Mouse (Mus musculus): ENCODE measurements at regions not wholly inside any gene's neighbourhood (a gene's known extent, or its start where the extent isn't known, plus 50 kb on each side); places are given as distances from the start of the nearest gene placed in this dataset.
"Not testable (repeated sequence)": the region's sequence is repeated elsewhere in the genome, so short reads cannot be mapped to it uniquely, and the experiment has no call there.

DNA sequence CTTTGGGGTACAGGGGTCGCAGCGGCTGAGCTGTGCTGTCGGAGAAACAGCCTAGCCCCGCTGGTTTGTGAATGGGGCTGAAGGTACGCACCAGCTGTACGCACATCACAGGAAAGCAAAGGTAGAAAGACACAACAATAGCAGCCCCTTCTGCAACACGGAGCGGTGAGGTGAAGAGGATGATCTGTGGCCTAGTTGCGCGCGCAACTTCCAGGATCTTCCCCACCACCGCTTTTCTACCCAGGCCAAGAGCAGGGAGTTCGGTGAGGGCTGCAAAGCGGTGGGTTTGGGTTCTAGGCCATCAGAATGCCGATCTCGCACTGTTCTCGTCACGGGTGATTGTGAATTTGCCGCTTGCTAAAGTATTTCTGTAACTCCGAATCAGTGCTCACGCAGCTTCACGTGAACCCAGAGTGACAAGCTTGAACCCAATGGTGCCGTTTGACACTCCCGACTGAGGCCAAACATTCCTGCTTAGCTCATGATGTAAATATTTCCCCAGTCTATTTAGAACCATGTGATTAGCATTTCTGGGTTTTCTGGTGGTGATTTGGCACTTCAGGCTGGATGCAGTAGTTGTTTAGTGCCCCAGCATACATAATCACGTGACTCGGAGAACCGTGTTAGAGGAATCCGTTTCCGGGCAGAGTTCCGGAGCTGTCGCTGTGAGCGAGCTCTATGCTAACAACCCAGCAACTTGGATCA is 54.7 kb downstream of the Cryaa start:
- no peak for DNase-seq (ENCODE audit: low spot score)

DNA sequence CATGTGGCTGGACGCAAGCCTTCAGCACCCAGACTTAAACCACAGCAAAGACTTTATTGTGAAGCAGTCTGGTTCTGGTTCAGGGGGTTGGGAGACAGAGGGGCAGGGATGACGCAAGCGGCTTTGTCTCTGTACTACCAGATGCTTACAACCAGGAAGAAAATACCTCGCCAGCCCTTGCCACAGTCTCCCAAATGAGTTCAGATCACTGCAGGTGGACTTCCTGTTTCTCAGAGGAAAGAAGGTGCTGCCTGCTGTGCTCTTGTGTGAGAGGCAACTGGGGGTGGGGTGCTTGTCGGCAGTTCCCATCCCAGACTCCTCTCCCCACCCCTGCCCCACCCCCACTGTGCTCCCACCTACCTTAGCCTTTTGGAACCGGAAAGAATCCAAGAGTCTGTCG is 56.9 kb downstream of the Cryaa start:
- no peak for DNase-seq (ENCODE audit: low spot score)

- no peak for DNase-seq (ENCODE audit: low spot score)
Observed at GRCm38 (mm10) chr17:31736716-31737115, 59.1 kb downstream of the Cryaa start.

DNA sequence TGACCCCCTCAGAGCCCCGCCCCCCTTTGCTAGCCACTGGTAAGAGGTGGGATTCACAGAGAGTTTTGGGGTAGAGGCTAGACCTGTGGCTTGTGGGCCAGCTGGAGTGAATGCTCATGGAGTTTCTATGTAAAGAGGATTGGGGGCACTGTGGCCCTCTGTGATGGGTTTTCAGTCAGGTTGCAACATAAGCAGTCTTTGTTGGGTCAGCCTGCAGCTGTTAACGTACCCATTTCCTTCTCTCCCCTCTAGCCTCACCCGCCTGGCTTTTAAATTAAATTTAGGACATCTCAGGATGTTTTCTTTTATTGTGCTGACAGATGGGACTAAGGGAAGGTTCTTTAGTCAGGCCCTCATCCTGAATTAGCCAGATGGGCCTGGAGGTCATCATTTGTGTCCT is 60.6 kb downstream of the Cryaa start:
- DNase-seq (ENCODE audit: low spot score): no peak

GRCm38 (mm10) chr17:31739586-31739985 is 62.0 kb downstream of the Cryaa start:
- DNase-seq (ENCODE audit: low spot score): no peak

DNA sequence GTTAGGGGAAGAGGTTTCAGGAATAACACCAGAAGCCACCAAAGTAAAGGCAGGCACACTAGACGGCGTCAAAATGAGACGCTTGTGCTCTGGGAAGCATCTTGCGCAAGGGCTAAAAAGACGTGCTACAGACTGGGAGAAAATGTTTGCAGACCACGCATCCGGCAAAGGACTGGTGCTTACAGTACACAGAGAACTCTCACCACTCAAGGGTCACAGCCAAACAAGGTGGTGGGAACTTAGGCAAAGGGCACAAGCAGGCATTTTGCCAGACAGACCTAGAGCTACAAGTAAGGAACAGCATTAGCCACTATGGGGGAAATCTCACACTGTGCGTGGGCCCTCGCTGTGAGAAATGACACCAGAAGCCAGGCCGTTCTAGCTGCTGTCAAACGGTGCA is 62.5 kb downstream of the Cryaa start:
- peak; percentile 46 for DNase-seq (ENCODE audit: low spot score)

GRCm38 (mm10) chr17:31743656-31744055 is 66.0 kb downstream of the Cryaa start:
- no peak for DNase-seq (ENCODE audit: low spot score)

GRCm38 (mm10) chr17:31746198-31747111 is 68.8 kb downstream of the Cryaa start:
- DNase-seq (ENCODE audit: low spot score): peak; percentile 53

- peak; percentile 91 for DNase-seq (ENCODE audit: low spot score)
Observed at GRCm38 (mm10) chr17:31747563-31747962, 70.0 kb downstream of the Cryaa start.

- DNase-seq (ENCODE audit: low spot score): peak; percentile 64
Observed at GRCm38 (mm10) chr17:31748158-31748557, 70.6 kb downstream of the Cryaa start.

DNA sequence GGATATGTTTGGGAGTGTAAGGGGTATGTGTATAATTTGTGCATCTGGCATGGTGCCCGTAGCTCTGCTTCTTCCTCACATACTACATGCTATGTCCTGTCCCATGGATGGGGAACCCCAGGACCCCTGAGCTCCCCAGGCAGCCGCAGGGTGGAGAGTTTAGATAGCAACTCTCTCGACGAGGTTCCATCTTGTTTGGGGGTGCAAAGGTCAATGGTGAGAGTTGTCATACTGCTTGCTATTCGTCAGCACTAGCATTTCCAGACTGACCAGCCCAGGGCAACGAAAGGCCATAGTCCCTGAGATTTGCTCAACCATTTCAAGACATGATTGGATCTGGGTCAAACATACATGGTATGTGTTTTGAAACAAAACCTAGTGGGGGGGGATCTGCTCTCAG is 71.4 kb downstream of the Cryaa start:
- DNase-seq (ENCODE audit: low spot score): peak; percentile 60

DNA sequence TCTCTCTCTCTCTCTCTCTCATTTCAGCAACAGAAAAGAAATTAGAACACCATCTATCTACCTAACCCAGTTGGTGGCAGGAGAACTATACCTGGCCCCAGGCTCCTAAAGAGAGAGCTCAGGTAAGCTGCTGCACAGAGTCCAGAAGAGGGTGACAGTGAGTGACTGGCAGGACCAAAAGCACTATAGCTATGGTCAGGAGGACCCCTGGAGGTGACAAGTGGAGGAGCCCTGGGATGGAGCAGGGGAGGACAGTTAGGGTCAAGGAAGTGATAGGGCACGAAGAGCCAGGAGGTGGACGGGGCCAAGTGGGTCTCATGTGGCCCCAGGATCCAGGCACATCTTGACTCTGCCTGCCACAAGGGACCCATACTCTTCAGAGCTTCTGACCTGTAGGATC is 73.7 kb downstream of the Cryaa start:
- DNase-seq (ENCODE audit: low spot score): peak; percentile 25

GRCm38 (mm10) chr17:31753113-31753858 is 75.7 kb downstream of the Cryaa start:
- DNase-seq (ENCODE audit: low spot score): no peak

- no peak for DNase-seq (ENCODE audit: low spot score)
Observed at GRCm38 (mm10) chr17:31753859-31754229, 76.2 kb downstream of the Cryaa start.

DNA sequence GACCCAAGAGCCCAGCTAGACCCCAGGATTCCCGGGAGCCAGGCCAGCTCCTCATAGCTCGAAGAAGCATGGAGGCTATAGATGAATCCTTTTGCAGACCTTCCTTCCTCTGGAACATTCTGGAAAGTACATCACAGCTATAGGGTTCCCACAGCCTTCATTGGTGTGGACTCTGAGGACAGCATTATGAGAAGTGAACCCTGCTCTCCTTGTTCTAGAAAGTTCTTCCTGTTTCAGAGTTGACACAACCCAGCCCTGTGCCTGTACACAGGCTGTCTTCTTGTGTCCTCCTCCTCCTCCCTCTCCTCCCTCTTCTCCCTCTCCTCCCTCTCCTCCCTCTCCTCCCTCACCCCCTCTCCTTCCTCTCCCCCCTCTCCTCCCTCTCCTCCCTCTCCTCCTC is 82.9 kb downstream of the Cryaa start:
- no peak for DNase-seq (ENCODE audit: low spot score)

GRCm38 (mm10) chr17:31763078-31763477 is 85.5 kb downstream of the Cryaa start:
- no peak for DNase-seq (ENCODE audit: low spot score)

GRCm38 (mm10) chr17:31766779-31767697 is 88.6 kb downstream of the Sik1 start:
- peak; percentile 18 for DNase-seq (ENCODE audit: low spot score)

DNA sequence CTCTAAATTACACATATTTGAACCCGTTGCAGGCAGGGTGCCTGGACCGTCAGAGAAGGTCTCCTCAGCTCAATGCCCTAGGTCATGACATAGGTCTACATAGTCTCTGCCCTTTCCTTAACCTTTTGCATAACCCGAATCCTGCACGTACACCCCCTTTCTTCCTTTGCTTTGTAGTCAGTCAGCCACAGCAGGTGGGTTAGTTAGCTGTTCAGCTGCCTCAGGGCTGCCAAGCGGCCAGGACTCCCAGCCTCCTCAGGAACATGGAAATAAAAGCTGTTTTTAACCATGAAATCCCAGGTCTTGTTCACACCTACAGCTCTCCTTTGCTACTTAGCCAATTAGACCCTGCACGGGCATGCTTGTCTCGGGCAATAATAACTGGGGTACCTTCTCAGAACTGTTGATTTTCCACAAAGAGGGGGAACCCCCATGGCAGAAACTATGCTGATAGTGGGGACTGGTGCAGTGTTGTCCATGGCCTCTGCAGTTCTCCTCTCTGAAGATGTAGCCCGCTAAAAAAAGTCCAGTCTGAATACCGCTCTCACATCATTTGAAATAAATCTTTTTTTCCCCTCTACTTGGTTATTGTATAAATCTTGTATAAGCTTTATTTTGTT is 83.3 kb downstream of the Sik1 start:
- DNase-seq (ENCODE audit: low spot score): no peak

DNA sequence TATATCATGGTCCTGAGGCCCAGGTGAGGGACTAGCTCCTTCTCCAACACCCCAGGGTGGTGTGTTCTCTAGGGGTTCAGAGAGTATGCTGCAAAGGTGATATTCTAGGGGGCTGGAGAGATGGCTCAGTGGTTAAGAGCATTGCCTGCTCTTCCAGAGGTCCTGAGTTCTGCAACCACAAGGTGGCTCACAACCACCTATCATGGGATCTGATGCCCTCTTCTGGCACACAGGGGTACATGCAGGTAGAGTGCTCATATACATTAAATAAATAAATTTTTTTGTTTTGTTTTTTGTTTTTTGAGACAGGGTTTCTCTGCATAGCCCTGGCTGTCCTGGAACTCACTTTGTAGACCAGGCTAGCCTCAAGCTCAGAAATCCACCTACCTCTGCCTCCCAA is 81.7 kb downstream of the Sik1 start:
- DNase-seq (ENCODE audit: low spot score): not testable (repeated sequence)

DNA sequence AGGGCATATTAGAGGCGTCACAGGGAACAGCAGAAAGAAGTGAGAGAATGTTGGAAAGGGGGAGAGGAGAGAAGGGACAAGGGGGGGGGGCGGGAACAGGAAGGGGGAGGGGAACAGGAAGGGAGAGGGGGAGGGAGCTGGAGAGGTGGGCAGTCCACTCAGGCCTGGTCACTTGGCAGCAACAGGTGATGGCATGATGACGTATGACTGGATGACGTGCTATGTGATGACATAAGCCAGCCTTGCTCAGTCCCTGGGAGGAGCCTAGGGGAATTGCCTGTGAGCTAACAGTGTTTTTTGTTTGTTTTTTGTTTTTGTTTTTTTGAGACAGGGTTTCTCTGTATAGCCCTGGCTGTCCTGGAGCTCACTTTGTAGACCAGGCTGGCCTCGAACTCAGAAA is 80.6 kb downstream of the Sik1 start:
- no peak for DNase-seq (ENCODE audit: low spot score)

DNA sequence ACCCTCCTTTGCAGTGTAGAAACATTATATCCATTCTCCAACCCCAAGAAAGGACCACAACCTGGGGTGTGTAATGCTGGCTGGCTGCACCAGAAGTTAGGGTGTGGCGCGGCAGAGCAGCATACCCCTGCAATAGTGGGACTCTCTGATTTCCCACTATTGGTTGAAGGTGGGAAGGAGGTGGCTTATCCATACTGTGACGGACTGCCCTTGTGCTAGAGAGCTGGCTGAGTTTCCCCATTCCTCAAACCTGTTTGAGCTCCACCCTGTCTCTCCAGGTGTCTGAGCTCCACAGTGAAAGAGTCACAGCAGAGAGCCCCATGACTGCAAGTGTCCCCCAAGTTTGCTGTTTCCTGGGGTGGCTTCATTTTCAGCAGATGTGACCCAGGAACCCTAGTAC is 79.6 kb downstream of the Sik1 start:
- no peak for DNase-seq (ENCODE audit: low spot score)
